Mouse (Mus musculus) thymus, adult 2 months (tissue): ENCODE measurements around the gene Strn. TPM values are rescaled to one million over a fixed set of nuclear protein-coding genes. Genes with fewer than 3 reads are reported as not detected.

Source experiments
- DNase-seq: peaks from one replicate; pipeline ENCODE4 v3.0.0; 2021
- H3K27ac ChIP-seq: fragments of 200-500 bp; 2 replicates; pipeline ENCODE4 v1.5.1; 2012; ENCODE audit warnings: low read length, control low read depth; ENCODE audit not compliant: control insufficient read depth, insufficient read depth
- H3K27me3 ChIP-seq: fragments of 200-500 bp; 2 replicates; pipeline ENCODE4 v1.6.1; 2012; ENCODE audit warnings: mild to moderate bottlenecking, low read length, moderate library complexity, mixed read lengths; ENCODE audit not compliant: control insufficient read depth, insufficient read depth
- H3K36me3 ChIP-seq: fragments of 200-500 bp; 2 replicates; pipeline ENCODE4 v1.6.1; 2012; ENCODE audit warnings: mild to moderate bottlenecking, low read length, moderate library complexity; ENCODE audit not compliant: control insufficient read depth, insufficient read depth
- H3K4me1 ChIP-seq: fragments of 200-500 bp; replicated peaks from 2 replicates; pipeline ENCODE4 v1.6.1; 2012; ENCODE audit warnings: low read length; ENCODE audit not compliant: control insufficient read depth, insufficient read depth
- H3K4me3 ChIP-seq: fragments of 200-500 bp; 2 replicates; pipeline ENCODE4 v1.5.1; 2012; ENCODE audit warnings: mild to moderate bottlenecking, low read length, control low read depth, moderate library complexity; ENCODE audit not compliant: control insufficient read depth, insufficient read depth
- CTCF ChIP-seq: fragments of 200-500 bp; IDR thresholded peaks from 2 replicates; pipeline ENCODE4 v1.5.1; 2012; ENCODE audit warnings: mild to moderate bottlenecking, control low read depth, low read length, moderate library complexity, borderline replicate concordance; ENCODE audit not compliant: control insufficient read depth, poor library complexity, insufficient read depth; ENCODE audit errors: extremely low read depth
- POLR2A ChIP-seq: fragments of 200-500 bp; IDR thresholded peaks from 2 replicates; pipeline ENCODE4 v1.6.1; 2012; ENCODE audit warnings: mild to moderate bottlenecking, low read length, control low read depth, moderate library complexity; ENCODE audit not compliant: control insufficient read depth, poor library complexity, insufficient read depth; ENCODE audit errors: extremely low read depth
- WGBS: fragments of 180-500 bp; shearing (Covaris S2); methylation state at CpG from one replicate; pipeline ENCODE4 v1.1.7; 2018; 5-methylcytosine and 5-hydroxymethylcytosine counted together
- polyA plus RNA-seq: library from polyadenylated mRNA; depleted of rRNA; stranded (reverse); fragments of >200 nt; gene quantifications from 2 replicates; pipeline ENCODE4 v1.2.3, GENCODE M21; 2012; rRNA removed

Gene Strn
- polyA plus RNA-seq, 1 experiment: 15.5 TPM

DNA sequence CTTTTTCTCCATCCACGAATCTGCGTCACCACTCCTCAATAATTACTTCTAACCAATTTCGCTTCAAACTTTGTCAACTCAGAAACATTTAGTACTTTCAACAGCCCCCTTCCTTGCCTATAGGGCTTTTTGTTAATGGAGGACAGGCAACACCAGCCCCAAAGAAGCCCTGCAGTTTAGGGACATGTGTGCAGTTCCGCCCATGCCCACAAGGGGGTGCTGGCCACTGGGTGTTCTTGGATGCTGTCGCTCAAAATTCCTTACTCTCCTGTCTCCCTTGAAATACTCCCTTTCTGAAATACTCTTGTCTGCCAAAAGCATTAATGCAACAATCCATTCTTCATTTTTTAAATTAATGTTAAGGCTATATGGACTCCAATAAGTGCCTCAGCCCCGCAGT, 132.6 kb downstream of the Strn start:
- 78% methylated on average over 6 of the region's 6 CpGs for WGBS

DNA sequence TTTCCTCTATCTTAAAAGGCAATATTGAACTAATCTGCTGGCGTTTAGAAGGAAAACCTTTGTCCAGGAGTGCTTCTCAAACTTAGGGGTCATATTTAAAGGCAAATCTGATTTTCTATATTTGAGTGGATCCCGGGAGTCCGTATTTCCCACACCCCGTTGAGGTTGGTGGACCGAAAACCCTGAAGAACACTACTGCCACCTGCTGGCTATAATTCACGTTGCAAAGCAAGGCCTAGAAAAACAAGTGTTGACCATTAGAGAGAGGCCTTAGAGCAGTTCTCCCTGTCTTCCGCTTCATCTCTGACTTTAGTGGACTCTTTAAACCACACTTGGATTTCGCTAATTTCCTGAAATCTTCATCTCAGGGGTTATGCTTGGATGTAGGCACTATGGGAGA, 133.1 kb downstream of the Strn start:
- Histone ChIP-seq H3K27ac (no peak overlapping the region), H3K4me1 (no peaks in the 10 kb centered on the region), H3K27me3 (no peaks in the 10 kb centered on the region), H3K4me3 (no peak overlapping the region), H3K36me3 (no peaks in the 10 kb centered on the region)
- TF ChIP-seq CTCF (no peak), POLR2A (no peak)
- WGBS: 25% methylated on average over 8 of the region's 8 CpGs
- DNase-seq: peak; percentile 65

More for the DNA sequence above, 132.6 kb downstream of the Strn start:
- peak; percentile 62 for DNase-seq
- TF ChIP-seq CTCF (peak; percentile 88; the same call in 1 of the 2 replicates), POLR2A (no peak)
- H3K4me1 ChIP-seq: no peaks in the 10 kb centered on the region
- no peaks in the 10 kb centered on the region for H3K36me3 ChIP-seq
- H3K27ac ChIP-seq: no peak overlapping the region
- H3K4me3 ChIP-seq: no peak overlapping the region
- no peaks in the 10 kb centered on the region for H3K27me3 ChIP-seq

DNA sequence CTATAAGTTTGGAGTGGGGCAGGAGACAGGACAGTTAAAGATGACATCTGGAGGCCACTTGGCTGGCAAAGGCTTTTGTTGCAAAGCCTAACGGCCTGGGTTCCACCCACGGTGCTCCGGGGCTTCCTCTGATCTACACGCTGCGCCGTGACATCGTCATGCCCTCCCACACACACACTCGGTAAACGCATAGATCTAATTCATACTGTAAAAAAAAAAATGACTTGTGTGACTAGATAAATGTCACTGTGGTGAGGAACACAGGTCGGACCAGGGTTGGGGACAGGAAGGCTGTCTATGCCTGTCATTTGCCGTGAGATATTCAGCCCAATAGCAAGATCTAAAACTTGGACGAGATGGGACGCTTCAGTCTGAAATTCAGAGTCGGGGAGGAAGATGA, 134.7 kb downstream of the Strn start:
- no peaks in the 10 kb centered on the region for H3K4me1 ChIP-seq
- 89% methylated on average over 14 of the region's 14 CpGs for WGBS
- no peak for DNase-seq

GRCm38 (mm10) chr17:78601601-78602000, 135.4 kb downstream of the Strn start:
- TF ChIP-seq POLR2A: no peak
- no peak for TF ChIP-seq CTCF
- no peak for DNase-seq
- Histone ChIP-seq H3K27ac (no peak overlapping the region), H3K36me3 (no peaks in the 10 kb centered on the region), H3K4me1 (no peaks in the 10 kb centered on the region), H3K27me3 (no peaks in the 10 kb centered on the region), H3K4me3 (no peak overlapping the region)
- 94% methylated on average over 12 of the region's 12 CpGs for WGBS

More for the DNA sequence above, 134.7 kb downstream of the Strn start:
- H3K27ac ChIP-seq: no peak overlapping the region
- H3K4me3 ChIP-seq: no peak overlapping the region
- H3K27me3 ChIP-seq: no peaks in the 10 kb centered on the region
- no peak for TF ChIP-seq POLR2A
- no peak for TF ChIP-seq CTCF
- H3K36me3 ChIP-seq: no peaks in the 10 kb centered on the region

GRCm38 (mm10) chr17:78601042-78601441, 136.0 kb downstream of the Strn start:
- H3K4me3 ChIP-seq: no peak overlapping the region
- DNase-seq: no peak
- no peaks in the 10 kb centered on the region for H3K36me3 ChIP-seq
- WGBS: 84% methylated on average over 6 of the region's 6 CpGs
- no peaks in the 10 kb centered on the region for H3K27me3 ChIP-seq
- no peak overlapping the region for H3K27ac ChIP-seq
- no peaks in the 10 kb centered on the region for H3K4me1 ChIP-seq
- TF ChIP-seq CTCF: no peak
- no peak for TF ChIP-seq POLR2A

Other genes starting within 250 kb of the Strn start
- gene Vit, start 229.1 kb downstream of the Strn start, polyA plus RNA-seq: 0.77 and 1.0 TPM in 2 replicates
- gene Heatr5b, start 98.2 kb upstream of the Strn start, polyA plus RNA-seq: 30.8 and 32.3 TPM in 2 replicates
- gene Gpatch11, start 98.4 kb upstream of the Strn start, polyA plus RNA-seq: 15.3 and 18.8 TPM in 2 replicates
- gene Eif2ak2, start 145.4 kb upstream of the Strn start, polyA plus RNA-seq: 3.6 and 4.9 TPM in 2 replicates
- not detected in 2 replicates for gene Sult6b1, start 169.8 kb upstream of the Strn start, polyA plus RNA-seq
- gene Cebpzos, start 179.3 kb upstream of the Strn start, polyA plus RNA-seq: 5.7 and 5.8 TPM in 2 replicates
- gene Cebpz, start 199.9 kb upstream of the Strn start, polyA plus RNA-seq: 8.0 and 10.8 TPM in 2 replicates
- gene Ndufaf7, start 199.9 kb upstream of the Strn start, polyA plus RNA-seq: 5.4 and 5.5 TPM in 2 replicates